Mouse (Mus musculus) ES-E14 (cell line): Measurements from ENCODE around the gene Fbln2. TPM values are rescaled to one million over a fixed set of nuclear protein-coding genes. Genes with fewer than 3 reads are reported as not detected.

Experiments used
- DNase-seq: peaks from one replicate; pipeline ENCODE4 v3.0.0-alpha.2; 2013; ENCODE audit warnings: low read depth, low spot score
- H3K27ac ChIP-seq: 2 replicates; pipeline ENCODE4 v1.5.1; 2012; ENCODE audit warnings: low read depth, mild to moderate bottlenecking, low read length, moderate library complexity, mixed read lengths; ENCODE audit not compliant: poor library complexity, insufficient read depth, severe bottlenecking
- H3K36me3 ChIP-seq: 2 replicates; pipeline ENCODE4 v1.6.1; 2012; ENCODE audit warnings: mild to moderate bottlenecking, low read length, moderate library complexity, mixed read lengths; ENCODE audit not compliant: control insufficient read depth, poor library complexity, insufficient read depth, severe bottlenecking
- H3K4me1 ChIP-seq, 2 experiments: fragments of 150-350 bp in 1 of 2; sonication (generic) in 1 of 2; 2 replicates each; pipeline ENCODE4 v1.6.1; 2012; ENCODE audit warnings: low read length in 2 of 2, mild to moderate bottlenecking in 1 of 2, mixed read lengths in 1 of 2; ENCODE audit not compliant: control insufficient read depth in 2 of 2, insufficient read depth in 2 of 2, poor library complexity in 1 of 2
- H3K4me3 ChIP-seq, 2 experiments: fragments of 150-350 bp in 1 of 2; sonication (generic) in 1 of 2; 2 replicates each; pipeline ENCODE4 v1.5.1; 2012; ENCODE audit warnings: low read length in 2 of 2, low read depth in 1 of 2, mild to moderate bottlenecking in 1 of 2, mixed read lengths in 1 of 2; ENCODE audit not compliant: insufficient read depth in 1 of 2, poor library complexity in 1 of 2, severe bottlenecking in 1 of 2
- H3K9ac ChIP-seq: 2 replicates; pipeline ENCODE4 v1.6.1; 2012; ENCODE audit warnings: low read depth, mild to moderate bottlenecking, low read length, mixed read lengths; ENCODE audit not compliant: poor library complexity, insufficient read depth, severe bottlenecking
- H3K9me3 ChIP-seq: fragments of 150-350 bp; sonication (generic); 2 replicates; pipeline ENCODE4 v1.6.1; 2012; ENCODE audit warnings: low read depth, mild to moderate bottlenecking, low read length; ENCODE audit not compliant: control insufficient read depth, insufficient read depth
- CHD2 ChIP-seq: IDR thresholded peaks from 2 replicates; pipeline ENCODE4 v1.6.1; 2014; ENCODE audit warnings: mild to moderate bottlenecking, low read depth, low read length, inconsistent platforms
- HCFC1 ChIP-seq: IDR thresholded peaks from 2 replicates; pipeline ENCODE4 v1.6.1; 2012; ENCODE audit warnings: low read length, inconsistent platforms, borderline replicate concordance; ENCODE audit not compliant: insufficient read depth
- MAFK ChIP-seq: IDR thresholded peaks from 2 replicates; pipeline ENCODE4 v1.6.1; 2014; ENCODE audit warnings: mild to moderate bottlenecking, low read depth, low read length, inconsistent platforms; ENCODE audit not compliant: insufficient read depth
- ZC3H11A ChIP-seq: IDR thresholded peaks from 2 replicates; pipeline ENCODE4 v1.6.1; 2012; ENCODE audit warnings: low read depth, mild to moderate bottlenecking, inconsistent platforms, low read length, borderline replicate concordance
- ZNF384 ChIP-seq: IDR thresholded peaks from 2 replicates; pipeline ENCODE4 v1.6.1; 2012; ENCODE audit warnings: low read depth, low read length, inconsistent platforms
- in situ Hi-C, 2 experiments: fragments of 600-800 bp; cut with MboI; formaldehyde crosslinking; loops; one replicate each; pipeline ENCODE4 v1.15.1; 2025; ENCODE audit warnings: low sequenced_read_pairs in 2 of 2, inconsistent platforms in 1 of 2; ENCODE audit not compliant: unreplicated experiment in 2 of 2
- total RNA-seq: library from RNA; depleted of rRNA; stranded (reverse); fragments of 300-350 nt; gene quantifications from 2 replicates; pipeline ENCODE4 v1.2.3, GENCODE M21; 2012

The Fbln2 gene
- total RNA-seq, 1 experiment: 24.7 TPM

DNA sequence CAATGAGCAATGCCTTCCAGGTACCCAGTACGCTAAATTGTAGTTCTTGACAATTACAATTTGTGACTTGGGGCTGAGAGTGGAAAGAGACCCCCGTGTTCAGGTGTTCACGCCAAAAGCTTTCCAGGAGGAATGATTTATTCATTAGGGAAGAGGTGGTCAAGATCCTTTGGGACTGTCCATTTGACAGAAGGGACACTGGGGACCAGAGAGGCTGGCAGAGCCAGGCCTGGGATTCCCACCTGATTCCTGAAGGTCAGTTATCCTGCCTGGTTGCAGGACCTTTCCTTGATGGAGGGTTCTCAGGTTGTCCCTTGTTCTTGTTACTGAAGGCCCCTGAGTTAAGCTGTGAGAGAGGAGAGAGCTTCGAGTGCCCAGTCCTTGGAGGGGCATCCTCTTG is 74.9 kb downstream of the Fbln2 start:
- in situ Hi-C loops: loop anchor here in 1 of 2 experiments (10.0 kb wide), 1 partner anchor 128 kb away; the partner anchor contains the start of gene Wnt7a
- H3K27ac ChIP-seq: no peak overlapping the region
- H3K4me3 ChIP-seq: no peak overlapping the region
- no peak for TF ChIP-seq ZC3H11A
- no peak for TF ChIP-seq MAFK
- TF ChIP-seq HCFC1: no peak
- no peak for TF ChIP-seq ZNF384
- TF ChIP-seq CHD2: no peak
- H3K4me1 ChIP-seq: peaks cover 0 to 4% of the 10 kb centered on the region in 2 experiments; a peak in 2 of 4 replicates
- no peak overlapping the region for H3K9ac ChIP-seq
- no peaks in the 10 kb centered on the region for H3K9me3 ChIP-seq
- no peaks in the 10 kb centered on the region for H3K36me3 ChIP-seq
- DNase-seq: no peak

DNA sequence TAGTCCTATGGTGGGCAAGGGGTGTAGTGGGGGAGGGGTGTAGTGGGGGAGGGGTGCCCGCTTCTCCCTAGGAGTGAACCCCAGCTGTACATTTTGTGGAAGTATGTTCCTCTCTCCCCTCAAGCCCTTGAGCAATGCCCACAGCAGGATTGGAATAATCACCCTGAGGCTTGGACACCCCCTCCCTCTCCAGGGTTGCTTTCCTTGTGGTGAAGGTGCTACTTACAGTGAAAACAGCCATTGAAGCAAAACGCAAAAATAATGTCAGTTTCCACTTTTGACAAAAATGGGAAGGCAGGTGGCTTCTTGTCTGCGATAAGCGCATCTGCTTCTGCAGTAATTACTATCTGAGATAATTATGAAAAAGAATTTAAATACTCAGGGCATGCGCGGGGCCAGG is 75.4 kb downstream of the Fbln2 start:
- H3K27ac ChIP-seq: no peak overlapping the region
- DNase-seq: no peak
- H3K9ac ChIP-seq: no peak overlapping the region
- TF ChIP-seq MAFK: no peak
- no peaks in the 10 kb centered on the region for H3K9me3 ChIP-seq
- H3K4me3 ChIP-seq: no peak overlapping the region
- in situ Hi-C loops: loop anchor here in 1 of 2 experiments (10.0 kb wide), 1 partner anchor 127 kb away; the partner anchor contains the start of gene Wnt7a
- H3K4me1 ChIP-seq: peaks cover 0 to 4% of the 10 kb centered on the region in 2 experiments; a peak in 2 of 4 replicates
- H3K36me3 ChIP-seq: no peaks in the 10 kb centered on the region

DNA sequence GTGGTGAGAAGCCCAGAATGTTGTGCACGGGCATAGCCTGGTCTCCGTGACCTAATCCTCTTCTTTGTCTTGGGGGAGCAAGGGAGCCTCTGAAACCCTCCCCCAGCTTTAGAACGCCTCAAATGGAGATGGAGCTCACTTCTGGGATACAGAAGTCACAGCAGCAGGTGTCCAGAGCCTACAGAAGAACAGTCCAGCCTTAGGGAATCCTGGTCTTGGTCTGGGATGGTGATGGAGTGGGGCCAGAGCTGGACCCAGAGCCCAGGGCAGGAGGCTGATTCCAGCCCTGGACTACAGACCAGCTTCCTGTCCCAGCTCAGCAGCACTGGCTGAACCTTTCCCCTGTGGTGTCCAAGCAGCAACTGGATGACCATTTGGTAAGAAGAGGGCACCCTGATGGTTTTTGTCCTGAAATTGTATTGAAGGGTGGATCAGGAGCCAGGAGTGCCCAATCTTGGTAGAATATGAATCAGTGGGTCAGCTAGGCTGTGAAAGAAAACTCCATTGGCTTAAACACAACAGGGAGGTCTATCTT is 76.1 kb downstream of the Fbln2 start:
- H3K4me3 ChIP-seq: no peak overlapping the region
- no peaks in the 10 kb centered on the region for H3K36me3 ChIP-seq
- in situ Hi-C loops: loop anchor here in 1 of 2 experiments (10.0 kb wide), 1 partner anchor 126 kb away; the partner anchor contains the start of gene Wnt7a
- H3K9me3 ChIP-seq: no peaks in the 10 kb centered on the region
- no peak for DNase-seq
- H3K9ac ChIP-seq: no peak overlapping the region
- TF ChIP-seq HCFC1: no peak
- no peak for TF ChIP-seq CHD2
- TF ChIP-seq ZC3H11A: no peak
- TF ChIP-seq ZNF384: no peak
- no peak for TF ChIP-seq MAFK
- H3K27ac ChIP-seq: no peak overlapping the region
- peaks cover 0 to 4% of the 10 kb centered on the region in 2 experiments; a peak in 2 of 4 replicates for H3K4me1 ChIP-seq

DNA sequence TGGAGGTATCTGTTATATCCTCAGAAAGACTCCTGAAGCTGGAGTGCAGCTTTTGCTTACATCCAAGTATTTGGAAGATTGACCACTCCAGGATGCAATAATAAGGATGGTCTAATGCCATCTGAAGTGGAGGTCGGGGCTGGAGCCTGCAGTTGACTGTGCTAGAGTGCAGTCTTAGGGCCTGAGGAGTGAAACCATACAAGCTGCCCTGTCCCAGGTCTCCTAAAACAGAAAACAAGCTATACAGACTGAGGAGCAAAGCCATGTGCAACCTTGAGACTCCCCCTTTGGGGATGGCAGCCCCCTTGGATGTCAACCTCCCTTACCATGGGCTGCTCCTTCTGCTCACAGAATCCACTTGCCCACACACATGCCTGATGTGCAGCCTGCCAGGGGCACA is 76.7 kb downstream of the Fbln2 start:
- Histone ChIP-seq H3K4me1 (peaks cover 0 to 4% of the 10 kb centered on the region in 2 experiments; a peak in 2 of 4 replicates), H3K4me3 (no peak overlapping the region), H3K27ac (no peak overlapping the region), H3K36me3 (no peaks in the 10 kb centered on the region), H3K9me3 (no peaks in the 10 kb centered on the region), H3K9ac (no peak overlapping the region)
- TF ChIP-seq ZC3H11A (no peak), HCFC1 (no peak), ZNF384 (no peak), MAFK (no peak), CHD2 (no peak)
- in situ Hi-C loops: loop anchor here in 1 of 2 experiments (10.0 kb wide), 1 partner anchor 126 kb away; the partner anchor contains the start of gene Wnt7a
- no peak for DNase-seq

DNA sequence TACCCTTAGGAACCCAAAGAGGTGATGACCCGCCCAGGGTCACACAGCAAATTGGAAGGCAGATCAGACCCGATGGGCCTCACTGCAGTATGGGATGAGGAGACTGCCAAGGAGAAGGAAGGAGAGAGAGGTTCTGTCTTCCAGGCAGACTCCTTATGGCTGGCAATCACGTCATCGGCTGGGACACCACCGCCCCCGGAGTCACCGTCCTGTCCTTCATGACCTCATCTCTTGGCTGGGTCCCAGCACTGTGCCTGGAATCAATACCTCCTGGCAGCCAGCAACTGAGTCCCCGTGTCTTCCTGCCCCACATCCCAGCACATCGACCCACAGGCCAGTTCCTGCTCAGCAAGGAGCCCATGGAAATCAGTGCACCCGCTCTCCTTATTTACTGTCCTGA is 78.7 kb downstream of the Fbln2 start:
- H3K9ac ChIP-seq: no peak overlapping the region
- H3K9me3 ChIP-seq: no peaks in the 10 kb centered on the region
- no peak for DNase-seq
- H3K36me3 ChIP-seq: no peaks in the 10 kb centered on the region
- H3K4me1 ChIP-seq: peaks cover 0 to 2% of the 10 kb centered on the region in 2 experiments; a peak in 2 of 4 replicates
- in situ Hi-C loops: no loop called here
- TF ChIP-seq HCFC1 (no peak), MAFK (no peak), ZC3H11A (no peak), ZNF384 (no peak), CHD2 (no peak)
- H3K27ac ChIP-seq: no peak overlapping the region
- H3K4me3 ChIP-seq: no peak overlapping the region
